Mouse (Mus musculus): ENCODE results near the gene Cfap97d1.

DNA sequence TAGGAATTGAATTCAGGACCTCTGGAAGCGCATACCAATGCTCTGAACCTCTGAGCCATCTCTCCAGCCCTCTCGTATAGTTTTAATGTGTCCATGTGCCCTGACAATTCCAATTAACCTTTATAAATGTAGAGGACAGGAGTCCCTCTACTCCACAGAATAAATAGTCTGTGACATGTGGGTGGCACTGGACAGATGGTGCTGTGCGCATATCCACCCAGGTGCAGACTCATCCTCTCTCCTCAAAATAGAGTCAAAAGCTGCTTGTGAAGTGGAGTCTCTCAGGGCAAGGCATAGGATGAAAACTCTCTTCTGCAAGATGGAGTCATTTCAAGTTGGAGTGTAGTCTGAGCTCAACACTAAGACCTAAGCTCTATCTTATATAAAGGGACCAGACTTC is 6.2 kb downstream of the Cfap97d1 start:
- TF ChIP-seq POLR2A (IDR thresholded peaks at IDR 0.05; ENCODE audit: borderline replicate concordance, extremely low read depth, low read depth, low read length) (no peak), CTCF (IDR thresholded peaks at IDR 0.05; ENCODE audit: insufficient read depth, low read length) (no peak)

Measured in lung, adult 2 months (tissue).